Mouse (Mus musculus): ENCODE measurements around the gene Btbd35f16.
"Not testable (repeated sequence)": the region's sequence is repeated elsewhere in the genome, so short reads cannot be mapped to it uniquely, and the experiment has no call there.

Btbd35f16 gene

DNA sequence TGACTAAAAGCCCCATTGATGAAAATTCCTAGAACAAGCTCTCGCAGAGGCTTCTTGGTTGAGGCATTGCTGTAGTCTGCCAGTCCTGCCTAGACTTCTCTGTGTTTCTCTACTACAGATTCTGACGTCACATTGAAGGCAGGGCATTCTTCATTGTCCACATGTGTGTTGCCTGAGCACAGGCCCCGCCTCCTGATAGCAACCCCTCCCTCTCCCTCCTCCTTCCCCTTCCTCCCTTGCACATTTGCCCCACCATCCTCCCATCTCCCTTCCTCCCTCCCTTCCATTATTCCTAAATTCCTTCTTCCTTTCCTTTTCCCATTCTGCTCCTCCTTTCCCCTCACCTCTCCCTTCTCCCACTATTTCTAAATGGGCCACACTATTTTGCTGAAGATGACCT is at the start of gene Btbd35f16:
TSS of gene Btbd35f16 (minus strand) at position 101 of the 400 bp plus-strand sequence.
- not testable (repeated sequence) for DNase-seq (ENCODE audit: low spot score in 2 of 2)
